Mouse (Mus musculus) testis, adult 10 weeks (tissue): ENCODE data around the gene Cd79a. TPM values are rescaled to one million over a fixed set of nuclear protein-coding genes. Genes with fewer than 3 reads are reported as not detected.

ENCODE experiments used
- polyA plus RNA-seq: library from polyadenylated mRNA; stranded (reverse); fragments of 350-450 nt; fragmentation: Illumina TruSeq; extraction: RNeasy Lipid Tissue Mini Kit (QIAGEN cat#74804); gene quantifications from one replicate; pipeline ENCODE4 v1.2.3, GENCODE M21; 2014; ENCODE audit warnings: low read depth, low replicate concordance

Cd79a gene
- polyA plus RNA-seq = not detected

GRCm38 (mm10) chr7:24897224-24897623, at the start of gene Cd79a:
TSS of gene Cd79a (plus strand) at chr7:24897381.

GRCm38 (mm10) chr7:24861913-24862312, 35.3 kb upstream of the Cd79a start, which contains the start of gene Gm9844:
TSS of gene Gm9844 (plus strand) at chr7:24862213.

GRCm38 (mm10) chr7:24869532-24870165, 27.5 kb upstream of the Cd79a start, which contains the start of the genes Lypd4 and Dmrtc2:
TSS of gene Lypd4 (minus strand) at chr7:24869941.
TSS of gene Dmrtc2 (plus strand) at chr7:24870057.

GRCm38 (mm10) chr7:24883896-24884692, 13.1 kb upstream of the Cd79a start, which contains the start of gene Rps19:
TSS of gene Rps19 (plus strand) at chr7:24884371.

GRCm38 (mm10) chr7:24902630-24903443, 5.7 kb downstream of the Cd79a start, which contains the start of gene Arhgef1:
TSS of gene Arhgef1 (plus strand) at chr7:24902912.

GRCm38 (mm10) chr7:24944257-24944950, 47.2 kb downstream of the Cd79a start, which contains the start of gene Gm4881:
TSS of gene Gm4881 (minus strand) at chr7:24944494.

Other genes with a start within 250 kb of the Cd79a start
- 85.9 TPM for gene Tex101, start 220.7 kb upstream of the Cd79a start, polyA plus RNA-seq
- gene BC049730, start 188.1 kb upstream of the Cd79a start, polyA plus RNA-seq = 132 TPM
- 106 TPM for gene Gm4763, start 170.5 kb upstream of the Cd79a start, polyA plus RNA-seq
- gene Cd177, start 137.1 kb upstream of the Cd79a start, polyA plus RNA-seq = not detected
- 3.1 TPM for gene Ceacam10, start 120.2 kb upstream of the Cd79a start, polyA plus RNA-seq
- 1.0 TPM for gene Gm9844, start 35.2 kb upstream of the Cd79a start, polyA plus RNA-seq
- 180 TPM for gene Lypd4, start 27.4 kb upstream of the Cd79a start, polyA plus RNA-seq
- gene Dmrtc2, start 27.3 kb upstream of the Cd79a start, polyA plus RNA-seq = 21.6 TPM
- 14.6 TPM for gene Rps19, start 13.0 kb upstream of the Cd79a start, polyA plus RNA-seq
- 0.83 TPM for gene Arhgef1, start 5.5 kb downstream of the Cd79a start, polyA plus RNA-seq
- gene Gm4881, start 47.1 kb downstream of the Cd79a start, polyA plus RNA-seq = not detected
- gene Rabac1, start 75.4 kb downstream of the Cd79a start, polyA plus RNA-seq = 0.31 TPM
- 0.17 TPM for gene Atp1a3, start 108.6 kb downstream of the Cd79a start, polyA plus RNA-seq
- gene Grik5, start 175.0 kb downstream of the Cd79a start, polyA plus RNA-seq = 2.1 TPM
- 4.3 TPM for gene Zfp574, start 175.2 kb downstream of the Cd79a start, polyA plus RNA-seq